Mouse (Mus musculus) midbrain, embryonic 15.5 days (tissue): ENCODE results near the gene Csmd2. TPM values are rescaled to one million over a fixed set of nuclear protein-coding genes. Genes with fewer than 3 reads are reported as not detected.

Experiments
- ATAC-seq: fragments of 200-750 bp; cut with Nextera tagmentation; replicated peaks from 2 replicates; pipeline ENCODE4 v1.8.0; 2017; ENCODE audit warnings: moderate TSS enrichment
- H3K27ac ChIP-seq: fragments of 300-500 bp; sonication (generic); 2 replicates; pipeline ENCODE4 v1.5.1; 2015; ENCODE audit warnings: mild to moderate bottlenecking, inconsistent platforms
- H3K27me3 ChIP-seq: fragments of 300-500 bp; sonication (generic); replicated peaks from 2 replicates; pipeline ENCODE4 v1.6.1; 2015; ENCODE audit warnings: inconsistent platforms
- H3K36me3 ChIP-seq: fragments of 300-500 bp; sonication (generic); replicated peaks from 2 replicates; pipeline ENCODE4 v1.6.1; 2015; ENCODE audit warnings: inconsistent platforms
- H3K4me1 ChIP-seq: fragments of 300-500 bp; sonication (generic); 2 replicates; pipeline ENCODE4 v1.6.1; 2015; ENCODE audit warnings: inconsistent platforms
- H3K4me2 ChIP-seq: fragments of 300-500 bp; sonication (generic); 2 replicates; pipeline ENCODE4 v1.6.1; 2015; ENCODE audit warnings: inconsistent platforms, mild to moderate bottlenecking, moderate library complexity
- H3K4me3 ChIP-seq: fragments of 300-500 bp; sonication (generic); 2 replicates; pipeline ENCODE4 v1.5.1; 2015; ENCODE audit warnings: mild to moderate bottlenecking, inconsistent platforms
- H3K9ac ChIP-seq: fragments of 300-500 bp; sonication (generic); 2 replicates; pipeline ENCODE4 v1.6.1; 2015; ENCODE audit warnings: mild to moderate bottlenecking, inconsistent platforms
- H3K9me3 ChIP-seq: fragments of 300-500 bp; sonication (generic); 2 replicates; pipeline ENCODE4 v1.6.1; 2016; ENCODE audit warnings: inconsistent platforms
- WGBS: fragments of 180-500 bp; shearing (Covaris S2); methylation state at CpG from one replicate; pipeline ENCODE4 v1.1.7; 2015; ENCODE audit warnings: mixed read lengths; 5-methylcytosine and 5-hydroxymethylcytosine counted together
- polyA plus RNA-seq: library from polyadenylated mRNA; unstranded; fragments of >200 nt; fragmentation: Nextera tagmentation; extraction: Ambion mirVana; gene quantifications from 2 replicates; pipeline ENCODE4 v1.2.1, GENCODE M21; 2015

Gene Csmd2
- polyA plus RNA-seq, 1 experiment from 2014 or later, result 15.1 TPM

DNA sequence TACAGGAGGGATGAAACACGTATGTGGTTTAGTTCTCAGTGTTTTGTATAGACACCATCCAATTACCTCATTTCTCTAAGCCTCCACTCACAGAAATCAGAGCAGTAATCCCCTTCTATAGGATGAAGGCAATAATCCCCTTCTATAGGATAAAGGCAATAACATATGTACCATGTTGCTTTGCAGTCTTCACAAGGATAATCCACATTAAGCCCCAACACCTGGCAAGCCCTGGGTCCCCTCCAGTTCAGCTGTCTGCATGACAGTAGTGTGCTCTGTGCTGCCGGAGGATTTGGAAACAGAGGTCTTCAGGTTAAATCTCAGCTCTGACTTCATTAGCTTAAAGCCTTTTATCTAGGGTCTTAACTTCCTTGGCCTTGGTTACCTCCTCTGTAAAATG is 391.3 kb downstream of the Csmd2 start:
- H3K4me3 ChIP-seq, result no peak overlapping the region
- H3K9me3 ChIP-seq, result no peaks in the 10 kb centered on the region
- H3K36me3 ChIP-seq, result peaks cover 8% of the 10 kb centered on the region
- H3K27ac ChIP-seq, result no peak overlapping the region
- no peak overlapping the region for H3K9ac ChIP-seq
- H3K4me2 ChIP-seq, result no peak overlapping the region
- H3K4me1 ChIP-seq, result no peaks in the 10 kb centered on the region
- H3K27me3 ChIP-seq, result no peaks in the 10 kb centered on the region
- WGBS, result 37% methylated on average over 2 of the region's 2 CpGs
- ATAC-seq, result no peak

DNA sequence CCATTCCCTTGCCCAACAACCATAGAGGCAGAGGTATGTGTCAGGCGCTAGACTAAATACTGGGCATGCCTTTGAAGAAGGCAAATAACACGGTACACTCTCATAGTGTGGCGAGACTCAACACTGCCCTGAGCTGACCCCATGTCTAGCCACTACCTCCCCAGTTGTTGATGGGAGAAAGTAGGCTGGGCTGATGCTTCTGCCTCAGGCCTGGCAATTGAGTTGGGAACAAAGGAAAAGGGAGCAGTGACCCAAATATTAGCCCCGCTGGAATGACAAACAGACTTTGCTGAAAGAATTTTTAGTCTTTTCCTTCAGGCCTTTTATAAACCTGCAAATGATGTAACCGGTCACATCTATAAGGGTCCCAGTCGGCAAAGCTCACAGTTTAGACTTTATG is 393.7 kb downstream of the Csmd2 start:
- Histone ChIP-seq H3K9ac (no peak overlapping the region), H3K36me3 (peaks cover 16% of the 10 kb centered on the region), H3K27ac (no peak overlapping the region), H3K4me2 (no peak overlapping the region), H3K4me3 (no peak overlapping the region), H3K9me3 (no peaks in the 10 kb centered on the region), H3K4me1 (no peaks in the 10 kb centered on the region), H3K27me3 (no peaks in the 10 kb centered on the region)
- WGBS, result 87% methylated on average over 6 of the region's 6 CpGs
- ATAC-seq, result no peak

DNA sequence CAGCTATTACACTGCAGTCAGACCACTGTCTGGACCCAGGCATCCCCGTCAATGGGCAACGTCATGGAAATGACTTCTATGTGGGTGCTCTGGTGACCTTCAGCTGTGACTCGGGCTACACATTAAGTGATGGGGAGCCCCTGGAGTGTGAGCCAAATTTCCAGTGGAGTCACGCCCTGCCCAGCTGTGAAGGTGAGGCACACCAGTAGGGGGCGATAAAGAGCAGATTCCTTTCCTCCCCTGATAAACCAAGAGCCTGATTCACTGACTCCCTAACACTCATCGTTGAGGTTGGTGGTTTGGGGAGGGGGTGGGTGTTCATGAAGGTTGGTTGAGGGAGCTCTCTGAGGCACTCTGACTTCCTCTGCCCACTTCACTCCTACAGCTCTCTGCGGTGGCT is 396.1 kb downstream of the Csmd2 start:
- H3K9ac ChIP-seq, result no peak overlapping the region
- no peaks in the 10 kb centered on the region for H3K9me3 ChIP-seq
- H3K4me1 ChIP-seq, result no peaks in the 10 kb centered on the region
- H3K4me3 ChIP-seq, result no peak overlapping the region
- WGBS, result 93% methylated on average over 7 of the region's 7 CpGs
- H3K4me2 ChIP-seq, result no peak overlapping the region
- ATAC-seq, result no peak
- H3K36me3 ChIP-seq, result peaks cover 16% of the 10 kb centered on the region
- no peaks in the 10 kb centered on the region for H3K27me3 ChIP-seq
- H3K27ac ChIP-seq, result no peak overlapping the region

DNA sequence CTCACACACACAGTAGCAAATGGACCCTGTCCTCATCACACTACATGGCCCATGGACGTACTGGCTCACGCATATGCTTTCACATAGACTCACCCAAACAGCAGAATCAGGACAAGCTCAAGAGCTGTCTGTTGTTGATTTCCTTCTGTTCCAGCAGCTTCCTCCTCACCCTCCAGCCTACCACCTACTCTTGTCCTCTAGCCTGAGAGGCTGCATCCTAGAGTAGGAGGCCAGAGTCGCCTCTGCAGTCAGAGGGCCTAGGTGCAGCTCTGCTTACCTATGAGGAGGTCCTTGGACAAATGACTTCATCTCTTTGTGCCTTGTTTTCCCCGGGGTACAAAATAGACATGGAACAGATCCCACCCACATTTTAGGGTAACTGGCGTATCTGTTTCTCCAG is 403.8 kb downstream of the Csmd2 start:
- 88% methylated on average over 5 of the region's 5 CpGs for WGBS
- Histone ChIP-seq H3K9ac (no peak overlapping the region), H3K4me1 (0 out of 2 replicates have a peak, but pooled peaks cover 3% of the 10 kb centered on the region), H3K4me3 (no peak overlapping the region), H3K9me3 (no peaks in the 10 kb centered on the region), H3K4me2 (no peak overlapping the region), H3K27me3 (no peaks in the 10 kb centered on the region), H3K27ac (no peak overlapping the region), H3K36me3 (no peaks in the 10 kb centered on the region)
- no peak for ATAC-seq

DNA sequence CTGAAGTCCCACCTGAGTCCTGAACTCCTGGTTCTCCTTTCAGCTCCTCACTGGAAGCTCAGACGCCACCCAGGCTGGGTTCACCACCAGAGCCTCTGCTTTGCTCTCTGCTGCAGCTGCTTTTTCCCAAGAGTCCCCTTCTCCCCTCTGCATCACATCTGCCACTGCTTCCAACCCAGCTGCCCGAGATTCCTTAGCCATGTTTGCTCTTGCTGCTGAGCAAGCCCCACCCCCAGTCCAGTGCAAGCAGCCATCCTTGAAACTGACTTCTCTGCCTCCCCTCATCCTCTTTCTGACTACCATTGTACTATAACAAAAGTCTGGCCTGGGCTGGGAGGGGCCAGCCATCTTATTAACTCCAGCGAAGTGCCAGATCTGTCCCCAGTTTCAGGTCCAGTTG is 404.6 kb downstream of the Csmd2 start:
- H3K36me3 ChIP-seq, result no peaks in the 10 kb centered on the region
- 11% methylated on average over 3 of the region's 3 CpGs for WGBS
- no peak for ATAC-seq

DNA sequence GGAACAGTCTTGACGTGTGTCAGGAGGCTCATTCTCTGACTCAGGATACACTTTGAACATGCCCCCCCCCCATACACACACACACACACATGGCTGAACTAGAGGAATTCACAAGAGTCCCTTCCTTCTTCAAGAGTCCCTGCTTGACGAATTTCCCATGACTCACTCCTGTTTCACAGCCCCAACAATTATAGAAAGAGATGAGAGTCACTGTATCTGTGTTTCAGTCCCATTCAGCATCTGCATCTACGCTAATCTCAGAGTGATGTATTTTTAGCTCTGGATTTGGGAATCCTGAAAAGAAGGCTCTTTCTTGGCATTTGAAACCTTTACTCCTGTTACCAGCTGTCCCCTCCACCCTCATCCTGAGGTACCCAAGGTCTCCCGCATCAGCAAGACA is 406.2 kb downstream of the Csmd2 start:
- no peak overlapping the region for H3K27ac ChIP-seq
- H3K4me2 ChIP-seq, result no peak overlapping the region
- no peaks in the 10 kb centered on the region for H3K36me3 ChIP-seq
- peaks cover 3% of the 10 kb centered on the region; the same call in 1 of the 2 replicates for H3K4me1 ChIP-seq
- no peaks in the 10 kb centered on the region for H3K27me3 ChIP-seq
- 92% methylated on average over 4 of the region's 4 CpGs for WGBS
- no peak overlapping the region for H3K9ac ChIP-seq
- H3K9me3 ChIP-seq, result no peaks in the 10 kb centered on the region
- H3K4me3 ChIP-seq, result no peak overlapping the region
- no peak for ATAC-seq

More for the DNA sequence above, 404.6 kb downstream of the Csmd2 start:
- Histone ChIP-seq H3K27ac (no peak overlapping the region), H3K4me2 (no peak overlapping the region), H3K4me1 (peaks cover 3% of the 10 kb centered on the region; the same call in 1 of the 2 replicates), H3K27me3 (no peaks in the 10 kb centered on the region), H3K9ac (no peak overlapping the region), H3K4me3 (no peak overlapping the region), H3K9me3 (no peaks in the 10 kb centered on the region)

DNA sequence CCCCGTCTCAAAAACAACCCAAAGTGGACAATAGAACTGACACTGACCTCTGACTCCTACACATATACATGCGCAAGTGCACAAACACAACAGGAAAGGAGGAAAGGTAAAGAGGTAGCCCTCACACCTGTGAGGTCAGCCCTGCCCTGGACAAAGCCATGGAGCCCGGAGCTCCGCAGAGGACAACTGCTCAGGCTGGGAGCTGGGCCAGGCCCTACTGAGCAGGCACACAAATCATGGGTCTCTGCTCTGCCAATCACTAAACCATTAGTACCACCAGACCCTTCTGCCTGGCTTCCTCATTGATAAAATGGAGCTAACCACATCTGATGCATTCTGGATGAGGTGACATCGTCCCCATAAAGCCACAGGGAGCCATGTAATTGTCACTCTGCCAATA is 409.0 kb downstream of the Csmd2 start:
- H3K4me2 ChIP-seq, result no peak overlapping the region
- H3K36me3 ChIP-seq, result 0 out of 2 replicates have a peak, but pooled peaks cover 2% of the 10 kb centered on the region
- H3K4me1 ChIP-seq, result peaks cover 10% of the 10 kb centered on the region; the same call in 1 of the 2 replicates
- no peaks in the 10 kb centered on the region for H3K27me3 ChIP-seq
- no peak overlapping the region for H3K9ac ChIP-seq
- no peak for ATAC-seq
- WGBS, result 84% methylated on average over 5 of the region's 5 CpGs
- no peak overlapping the region for H3K27ac ChIP-seq
- H3K4me3 ChIP-seq, result no peak overlapping the region
- no peaks in the 10 kb centered on the region for H3K9me3 ChIP-seq

DNA sequence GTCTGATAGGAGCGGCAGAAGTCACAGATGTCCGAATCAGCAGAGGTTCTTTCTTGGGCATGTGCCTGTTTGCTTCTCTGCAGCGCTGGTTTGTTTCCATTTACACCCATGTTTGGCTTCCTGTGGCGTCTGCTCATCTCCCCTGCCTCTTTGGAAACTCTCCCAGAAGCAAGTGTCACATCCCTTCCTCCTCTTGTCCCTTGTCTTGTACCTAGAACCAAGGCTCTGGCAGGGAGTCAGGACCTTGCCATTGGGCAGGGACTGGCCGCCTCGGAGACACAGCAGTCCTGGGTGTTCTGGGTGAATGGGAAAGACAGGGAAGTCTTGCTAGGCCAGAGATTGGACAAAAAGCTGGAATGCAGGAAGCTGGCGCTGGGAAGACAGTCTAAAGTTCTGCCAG is 410.1 kb downstream of the Csmd2 start:
- H3K27me3 ChIP-seq, result no peaks in the 10 kb centered on the region
- H3K36me3 ChIP-seq, result 0 out of 2 replicates have a peak, but pooled peaks cover 2% of the 10 kb centered on the region
- no peak overlapping the region for H3K27ac ChIP-seq
- 80% methylated on average over 7 of the region's 7 CpGs for WGBS
- H3K4me1 ChIP-seq, result peaks cover 7% of the 10 kb centered on the region; the same call in 1 of the 2 replicates
- no peak overlapping the region for H3K4me3 ChIP-seq
- H3K9me3 ChIP-seq, result no peaks in the 10 kb centered on the region
- H3K9ac ChIP-seq, result no peak overlapping the region
- ATAC-seq, result no peak
- H3K4me2 ChIP-seq, result no peak overlapping the region

DNA sequence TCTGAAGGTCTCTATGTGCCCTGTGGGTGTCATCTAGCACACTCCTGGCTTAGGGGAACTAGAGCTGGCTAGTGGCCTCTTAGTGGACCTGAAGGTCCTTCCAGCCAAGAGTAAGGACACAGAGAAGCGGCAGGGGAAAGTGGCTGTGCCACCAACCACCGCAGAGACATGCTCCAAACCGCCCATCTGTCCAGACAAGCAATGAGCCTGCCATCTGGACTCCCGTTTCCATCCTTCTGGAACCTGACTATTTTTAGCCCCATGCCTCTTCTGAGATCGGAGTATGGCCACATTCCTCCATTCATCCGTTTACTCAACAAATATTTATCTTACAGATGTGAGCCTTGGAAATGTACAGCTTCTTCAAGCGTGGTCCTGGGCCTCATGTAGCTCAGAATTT is 411.3 kb downstream of the Csmd2 start:
- no peak overlapping the region for H3K4me3 ChIP-seq
- H3K9ac ChIP-seq, result no peak overlapping the region

DNA sequence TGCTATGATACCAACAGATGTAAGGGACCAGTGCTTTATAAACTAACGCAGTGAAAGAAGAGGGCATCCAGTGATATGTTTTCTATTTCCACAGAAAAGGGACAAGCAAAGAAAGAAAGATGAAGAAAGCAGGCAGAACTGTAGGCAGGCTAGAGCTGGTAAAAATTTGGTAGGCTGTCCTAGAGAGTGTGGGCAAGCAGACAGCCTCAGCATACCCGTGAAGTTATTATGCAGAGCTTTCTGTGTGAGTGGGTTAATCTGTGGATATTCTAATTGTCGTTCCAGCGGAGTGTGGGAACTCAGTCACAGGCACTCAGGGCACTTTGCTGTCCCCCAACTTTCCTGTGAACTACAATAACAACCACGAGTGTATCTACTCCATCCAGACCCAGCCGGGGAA is 412.4 kb downstream of the Csmd2 start:
- no peak for ATAC-seq
- Histone ChIP-seq H3K4me3 (no peak overlapping the region), H3K9me3 (no peaks in the 10 kb centered on the region), H3K4me1 (peaks cover 7% of the 10 kb centered on the region; the same call in 1 of the 2 replicates), H3K4me2 (no peak overlapping the region), H3K36me3 (0 out of 2 replicates have a peak, but pooled peaks cover 2% of the 10 kb centered on the region), H3K27me3 (no peaks in the 10 kb centered on the region), H3K27ac (no peak overlapping the region), H3K9ac (no peak overlapping the region)
- WGBS, result 69% methylated on average over 6 of the region's 6 CpGs

More for the DNA sequence above, 411.3 kb downstream of the Csmd2 start:
- Histone ChIP-seq H3K27ac (no peak overlapping the region), H3K4me2 (no peak overlapping the region), H3K4me1 (peaks cover 7% of the 10 kb centered on the region; the same call in 1 of the 2 replicates), H3K36me3 (0 out of 2 replicates have a peak, but pooled peaks cover 2% of the 10 kb centered on the region), H3K27me3 (no peaks in the 10 kb centered on the region), H3K9me3 (no peaks in the 10 kb centered on the region)
- ATAC-seq, result no peak
- WGBS, result 78% methylated on average over 7 of the region's 7 CpGs

DNA sequence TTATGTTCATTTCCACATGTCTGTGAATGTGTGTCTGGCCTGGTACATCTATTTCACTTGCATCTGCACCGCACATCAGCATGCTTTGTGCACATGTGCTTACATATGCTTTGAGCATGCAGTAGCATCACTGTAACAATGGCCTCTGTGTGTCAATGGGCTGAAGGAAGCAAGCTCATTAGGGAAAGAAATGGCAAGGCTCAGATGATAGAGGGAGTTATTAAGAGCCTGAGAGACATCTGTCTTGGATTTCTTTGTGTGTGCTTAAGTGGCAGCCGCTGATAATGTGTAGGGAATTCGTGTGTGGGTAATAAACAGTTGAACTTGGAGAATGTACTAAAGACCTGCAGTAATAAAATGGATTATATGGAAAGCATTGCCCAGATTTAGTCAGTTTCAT is 413.9 kb downstream of the Csmd2 start:
- no peaks in the 10 kb centered on the region for H3K27me3 ChIP-seq
- peaks cover 7% of the 10 kb centered on the region; the same call in 1 of the 2 replicates for H3K4me1 ChIP-seq
- no peak for ATAC-seq
- no peak overlapping the region for H3K9ac ChIP-seq
- no peaks in the 10 kb centered on the region for H3K9me3 ChIP-seq
- H3K27ac ChIP-seq, result peak overlapping the region; percentile 65
- 57% methylated on average over 3 of the region's 3 CpGs for WGBS
- no peak overlapping the region for H3K4me3 ChIP-seq
- no peak overlapping the region for H3K4me2 ChIP-seq
- H3K36me3 ChIP-seq, result 0 out of 2 replicates have a peak, but pooled peaks cover 2% of the 10 kb centered on the region

DNA sequence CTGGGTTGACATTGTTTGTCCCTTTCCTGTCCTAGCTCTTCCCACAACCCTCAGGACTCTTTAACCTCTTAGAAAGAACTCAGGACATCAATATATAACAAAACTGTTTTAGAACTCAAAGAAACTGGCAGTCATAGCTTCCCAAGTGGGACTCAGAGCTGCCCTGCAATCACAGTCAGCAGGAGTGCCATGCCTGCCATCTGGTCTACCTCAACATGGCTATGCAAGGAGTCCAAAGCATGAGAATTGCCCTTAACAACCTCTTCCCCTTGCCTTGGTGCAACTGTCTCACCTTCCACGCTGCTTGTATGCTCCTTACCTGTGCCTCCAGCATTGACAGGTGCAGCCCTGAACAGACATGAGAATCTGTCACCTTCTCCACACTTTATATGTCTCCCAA is 415.0 kb downstream of the Csmd2 start:
- no peak overlapping the region for H3K4me3 ChIP-seq
- WGBS, result 91% methylated on average over 1 of the region's 1 CpGs
- no peaks in the 10 kb centered on the region for H3K27me3 ChIP-seq
- no peak overlapping the region for H3K4me2 ChIP-seq
- no peaks in the 10 kb centered on the region for H3K9me3 ChIP-seq
- no peak overlapping the region for H3K27ac ChIP-seq
- no peak overlapping the region for H3K9ac ChIP-seq
- 0 out of 2 replicates have a peak, but pooled peaks cover 2% of the 10 kb centered on the region for H3K36me3 ChIP-seq
- no peak for ATAC-seq
- H3K4me1 ChIP-seq, result peaks cover 14% of the 10 kb centered on the region

DNA sequence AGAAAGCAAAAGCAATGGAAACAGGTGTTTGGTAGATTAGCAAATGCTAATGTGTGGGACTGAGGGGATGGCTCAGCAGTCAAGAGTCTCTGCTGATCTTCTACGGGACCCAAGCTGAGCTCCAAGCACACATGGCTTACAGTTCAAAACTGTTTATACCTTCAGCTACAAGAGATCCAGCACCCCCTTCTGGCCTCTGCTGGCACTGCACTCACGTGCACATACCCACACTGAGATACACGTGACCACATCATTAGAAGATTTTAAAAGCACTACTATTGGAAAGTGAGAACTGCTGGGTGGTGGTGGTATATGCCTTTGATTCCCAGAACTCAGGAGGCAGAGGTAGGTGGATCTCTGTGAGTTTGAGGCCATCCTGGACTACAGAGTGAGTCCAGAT is 417.9 kb downstream of the Csmd2 start:
- no peak overlapping the region for H3K4me2 ChIP-seq
- peaks cover 9% of the 10 kb centered on the region for H3K4me1 ChIP-seq
- H3K27me3 ChIP-seq, result no peaks in the 10 kb centered on the region
- H3K27ac ChIP-seq, result no peak overlapping the region
- no peak overlapping the region for H3K9ac ChIP-seq
- H3K9me3 ChIP-seq, result no peaks in the 10 kb centered on the region
- no peak overlapping the region for H3K4me3 ChIP-seq
- 0 out of 2 replicates have a peak, but pooled peaks cover 2% of the 10 kb centered on the region for H3K36me3 ChIP-seq
- ATAC-seq, result no peak
- 77% methylated on average over 3 of the region's 3 CpGs for WGBS
